Mouse (Mus musculus) liver, adult 2 months (tissue): ENCODE measurements around the gene Slc2a9. TPM values are rescaled to one million over a fixed set of nuclear protein-coding genes. Genes with fewer than 3 reads are reported as not detected.

Experiments used
- DNase-seq: peaks from one replicate; pipeline ENCODE4 v3.0.0-alpha.2; 2011; ENCODE audit warnings: low read depth, low spot score; ENCODE audit errors: extremely low read depth
- H3K27ac ChIP-seq: fragments of 200-500 bp; replicated peaks from 2 replicates; pipeline ENCODE4 v1.5.1; 2012; ENCODE audit warnings: low read depth, mild to moderate bottlenecking, control low read depth, inconsistent platforms, low read length; ENCODE audit not compliant: insufficient read depth
- H3K27me3 ChIP-seq: fragments of 200-500 bp; 2 replicates; pipeline ENCODE4 v1.6.1; 2012; ENCODE audit warnings: mild to moderate bottlenecking, moderate library complexity, low read length, inconsistent platforms; ENCODE audit not compliant: control insufficient read depth, insufficient read depth
- H3K36me3 ChIP-seq: fragments of 200-500 bp; 2 replicates; pipeline ENCODE4 v1.6.1; 2012; ENCODE audit warnings: low read length, inconsistent platforms; ENCODE audit not compliant: control insufficient read depth, insufficient read depth
- H3K4me1 ChIP-seq: fragments of 200-500 bp; 2 replicates; pipeline ENCODE4 v1.6.1; 2011; ENCODE audit warnings: low read length; ENCODE audit not compliant: control insufficient read depth, insufficient read depth
- H3K4me3 ChIP-seq: fragments of 200-500 bp; 2 replicates; pipeline ENCODE4 v1.5.1; 2011; ENCODE audit warnings: low read depth, mild to moderate bottlenecking, control low read depth, low read length, moderate library complexity; ENCODE audit not compliant: insufficient read depth
- H3K79me2 ChIP-seq: fragments of 200-500 bp; 2 replicates; pipeline ENCODE4 v1.6.1; 2012; ENCODE audit warnings: inconsistent platforms, mild to moderate bottlenecking, low read length, moderate library complexity; ENCODE audit not compliant: control insufficient read depth, insufficient read depth
- H3K9ac ChIP-seq: fragments of 200-500 bp; 2 replicates; pipeline ENCODE4 v1.6.1; 2012; ENCODE audit warnings: low read depth, mild to moderate bottlenecking, control low read depth, inconsistent platforms, low read length
- CTCF ChIP-seq: fragments of 200-500 bp; IDR thresholded peaks from 2 replicates; pipeline ENCODE4 v1.5.1; 2011; ENCODE audit warnings: low read depth, low read length, control low read depth
- POLR2A ChIP-seq: fragments of 200-500 bp; IDR thresholded peaks from 2 replicates; pipeline ENCODE4 v1.6.1; 2011; ENCODE audit warnings: low read length, control low read depth; ENCODE audit not compliant: insufficient read depth; ENCODE audit errors: extremely low read depth
- WGBS: fragments of 180-500 bp; shearing (Covaris S2); methylation state at CpG from one replicate; pipeline ENCODE4 v1.1.7; 2018; 5-methylcytosine and 5-hydroxymethylcytosine counted together
- polyA plus RNA-seq: library from polyadenylated mRNA; depleted of rRNA; stranded (reverse); fragments of >200 nt; gene quantifications from 2 replicates; pipeline ENCODE4 v1.2.3, GENCODE M21; 2012
- total RNA-seq: library from RNA; depleted of rRNA; stranded (reverse); fragments of >200 nt; gene quantifications from 2 replicates; pipeline ENCODE4 v1.2.3, GENCODE M21; 2014

Slc2a9 gene
- total and polyA plus RNA-seq, 2 experiments = 33.0 to 48.3 TPM

- 75% methylated on average over 6 of the region's 6 CpGs for WGBS
- no peak overlapping the region for H3K27ac ChIP-seq
- H3K4me1 ChIP-seq = no peaks in the 10 kb centered on the region
- DNase-seq = no peak
- H3K79me2 ChIP-seq = no peaks in the 10 kb centered on the region
- peaks cover 3% of the 10 kb centered on the region; the same call in 1 of the 2 replicates for H3K36me3 ChIP-seq
- H3K4me3 ChIP-seq = no peak overlapping the region
- H3K27me3 ChIP-seq = no peaks in the 10 kb centered on the region
- no peak overlapping the region for H3K9ac ChIP-seq
- no peak for TF ChIP-seq POLR2A
- TF ChIP-seq CTCF = no peak
These were observed 77.4 kb downstream of the Slc2a9 start for GRCm38 (mm10) chr5:38425569-38425968.

- H3K27me3 ChIP-seq = no peaks in the 10 kb centered on the region
- no peak overlapping the region for H3K9ac ChIP-seq
- no peak for TF ChIP-seq CTCF
- no peak for TF ChIP-seq POLR2A
- H3K36me3 ChIP-seq = peaks cover 21% of the 10 kb centered on the region
- 81% methylated on average over 4 of the region's 4 CpGs for WGBS
- no peak for DNase-seq
- H3K4me3 ChIP-seq = no peak overlapping the region
- H3K4me1 ChIP-seq = no peaks in the 10 kb centered on the region
- H3K27ac ChIP-seq = no peak overlapping the region
- no peaks in the 10 kb centered on the region for H3K79me2 ChIP-seq
These were observed 80.5 kb downstream of the Slc2a9 start for GRCm38 (mm10) chr5:38422426-38422825.

GRCm38 (mm10) chr5:38418799-38419198 lies 84.1 kb downstream of the Slc2a9 start:
- no peak overlapping the region for H3K9ac ChIP-seq
- TF ChIP-seq POLR2A (no peak), CTCF (no peak)

GRCm38 (mm10) chr5:38403612-38404011 lies 99.3 kb downstream of the Slc2a9 start:
- Histone ChIP-seq H3K27me3 (no peaks in the 10 kb centered on the region), H3K36me3 (no peaks in the 10 kb centered on the region), H3K79me2 (no peaks in the 10 kb centered on the region), H3K4me3 (no peak overlapping the region), H3K27ac (no peak overlapping the region), H3K4me1 (no peaks in the 10 kb centered on the region), H3K9ac (no peak overlapping the region)
- WGBS = 82% methylated on average over 3 of the region's 3 CpGs
- TF ChIP-seq POLR2A (no peak), CTCF (no peak)
- DNase-seq = no peak

More at GRCm38 (mm10) chr5:38418799-38419198, 84.1 kb downstream of the Slc2a9 start:
- 89% methylated on average over 6 of the region's 6 CpGs for WGBS
- peaks cover 51% of the 10 kb centered on the region for H3K36me3 ChIP-seq
- DNase-seq = no peak
- no peaks in the 10 kb centered on the region for H3K79me2 ChIP-seq
- no peaks in the 10 kb centered on the region for H3K27me3 ChIP-seq
- H3K4me3 ChIP-seq = no peak overlapping the region
- H3K27ac ChIP-seq = no peak overlapping the region
- H3K4me1 ChIP-seq = no peaks in the 10 kb centered on the region

GRCm38 (mm10) chr5:38402288-38402687 lies 100.7 kb downstream of the Slc2a9 start:
- 94% methylated on average over 3 of the region's 3 CpGs for WGBS
- H3K79me2 ChIP-seq = no peaks in the 10 kb centered on the region
- no peak overlapping the region for H3K27ac ChIP-seq
- DNase-seq = no peak
- H3K9ac ChIP-seq = no peak overlapping the region
- H3K36me3 ChIP-seq = no peaks in the 10 kb centered on the region
- no peak for TF ChIP-seq POLR2A
- no peak for TF ChIP-seq CTCF
- H3K4me1 ChIP-seq = no peaks in the 10 kb centered on the region
- no peak overlapping the region for H3K4me3 ChIP-seq
- H3K27me3 ChIP-seq = no peaks in the 10 kb centered on the region

GRCm38 (mm10) chr5:38388857-38389256 lies 114.1 kb downstream of the Slc2a9 start:
- no peak for TF ChIP-seq CTCF
- no peak for TF ChIP-seq POLR2A
- no peak for DNase-seq
- Histone ChIP-seq H3K27me3 (no peaks in the 10 kb centered on the region), H3K27ac (no peak overlapping the region), H3K79me2 (no peaks in the 10 kb centered on the region), H3K9ac (no peak overlapping the region), H3K4me3 (no peak overlapping the region), H3K36me3 (peaks cover 5% of the 10 kb centered on the region; the same call in 1 of the 2 replicates), H3K4me1 (no peaks in the 10 kb centered on the region)
- WGBS = 86% methylated on average over 2 of the region's 2 CpGs
